Mouse (Mus musculus): ENCODE data around the gene Clpp.

- TF ChIP-seq CTCF (IDR thresholded peaks at IDR 0.05) = no peak
- TF ChIP-seq EP300 (IDR thresholded peaks at IDR 0.05; ENCODE audit: insufficient read depth, low read depth, low read length) = no peak
- TF ChIP-seq POLR2A (IDR thresholded peaks at IDR 0.05; ENCODE audit: insufficient read depth, low read depth, low read length) = no peak
These were observed 27.3 kb upstream of the Clpp start for GRCm38 (mm10) chr17:56962642-56963405.
